Mouse (Mus musculus) liver, adult 2 months (tissue): ENCODE data around the gene Pnlip.

Source experiments
- CTCF ChIP-seq: fragments of 200-500 bp; IDR thresholded peaks from 2 replicates; pipeline ENCODE4 v1.5.1; 2011; ENCODE audit warnings: low read depth, low read length, control low read depth
- POLR2A ChIP-seq: fragments of 200-500 bp; IDR thresholded peaks from 2 replicates; pipeline ENCODE4 v1.6.1; 2011; ENCODE audit warnings: low read length, control low read depth; ENCODE audit not compliant: insufficient read depth; ENCODE audit errors: extremely low read depth

DNA sequence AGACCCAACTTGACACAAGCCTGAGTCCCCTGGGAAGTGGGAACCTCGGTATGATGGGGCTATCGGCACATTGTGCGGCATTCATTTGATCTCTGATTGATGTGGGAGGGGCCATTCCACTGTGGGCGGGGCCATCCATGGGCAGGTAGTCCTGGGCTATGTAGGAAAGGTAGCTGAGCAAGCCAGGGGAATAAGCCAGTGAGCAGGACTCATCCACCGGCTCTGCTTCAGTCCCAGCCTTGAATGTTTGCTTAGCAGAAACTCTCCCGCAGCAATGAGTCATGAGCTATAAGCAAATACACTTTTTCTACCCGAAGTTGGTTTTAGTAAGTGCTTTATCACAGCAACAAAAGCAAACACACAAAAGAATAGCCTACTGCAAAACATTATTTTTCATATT is 35.7 kb upstream of the Pnlip start:
- TF ChIP-seq CTCF (no peak), POLR2A (no peak)
